Mouse (Mus musculus): ENCODE data around the gene Melk. TPM values are rescaled to one million over a fixed set of nuclear protein-coding genes. Genes with fewer than 3 reads are reported as not detected.

Melk gene
- polyA plus RNA-seq, 1 experiment from 2014 or later = 28.0 TPM

- no peak for ATAC-seq
Measured at GRCm38 (mm10) chr4:44361670-44362069, 61.0 kb downstream of the Melk start.

GRCm38 (mm10) chr4:44363434-44364013 lies 62.8 kb downstream of the Melk start:
- peaks cover 44% of the 10 kb centered on the region for H3K36me3 ChIP-seq
- 83% methylated on average over 12 of the region's 12 CpGs for WGBS (ENCODE audit: insufficient replicate concordance)
- no peak overlapping the region for H3K9ac ChIP-seq
- H3K9me3 ChIP-seq (replicated peaks) = no peaks in the 10 kb centered on the region
- H3K4me3 ChIP-seq = no peak overlapping the region
- no peaks in the 10 kb centered on the region for H3K27me3 ChIP-seq (replicated peaks)
- ATAC-seq = no peak
- no peak overlapping the region for H3K4me2 ChIP-seq
- H3K4me1 ChIP-seq = no peaks in the 10 kb centered on the region
- no peak overlapping the region for H3K27ac ChIP-seq

More at GRCm38 (mm10) chr4:44361670-44362069, 61.0 kb downstream of the Melk start:
- H3K9ac ChIP-seq = no peak overlapping the region
- no peaks in the 10 kb centered on the region for H3K9me3 ChIP-seq (replicated peaks)
- no peaks in the 10 kb centered on the region for H3K4me1 ChIP-seq
- no peak overlapping the region for H3K4me2 ChIP-seq
- no peaks in the 10 kb centered on the region for H3K27me3 ChIP-seq (replicated peaks)
- 91% methylated on average over 7 of the region's 7 CpGs for whole genome bisulfite sequencing (ENCODE audit: insufficient replicate concordance)
- H3K36me3 ChIP-seq = peaks cover 47% of the 10 kb centered on the region
- H3K27ac ChIP-seq = no peak overlapping the region
- H3K4me3 ChIP-seq = no peak overlapping the region

- Histone ChIP-seq H3K4me3 (no peak overlapping the region), H3K36me3 (no peaks in the 10 kb centered on the region), H3K4me2 (no peak overlapping the region), H3K27ac (no peak overlapping the region), H3K9ac (no peak overlapping the region), H3K9me3 (replicated peaks) (no peaks in the 10 kb centered on the region), H3K4me1 (no peaks in the 10 kb centered on the region), H3K27me3 (replicated peaks) (no peaks in the 10 kb centered on the region)
- no peak for ATAC-seq
- WGBS (ENCODE audit: insufficient replicate concordance) = 68% methylated on average over 34 of the region's 37 CpGs
Measured at GRCm38 (mm10) chr4:44392231-44393216, 91.8 kb downstream of the Melk start.

DNA sequence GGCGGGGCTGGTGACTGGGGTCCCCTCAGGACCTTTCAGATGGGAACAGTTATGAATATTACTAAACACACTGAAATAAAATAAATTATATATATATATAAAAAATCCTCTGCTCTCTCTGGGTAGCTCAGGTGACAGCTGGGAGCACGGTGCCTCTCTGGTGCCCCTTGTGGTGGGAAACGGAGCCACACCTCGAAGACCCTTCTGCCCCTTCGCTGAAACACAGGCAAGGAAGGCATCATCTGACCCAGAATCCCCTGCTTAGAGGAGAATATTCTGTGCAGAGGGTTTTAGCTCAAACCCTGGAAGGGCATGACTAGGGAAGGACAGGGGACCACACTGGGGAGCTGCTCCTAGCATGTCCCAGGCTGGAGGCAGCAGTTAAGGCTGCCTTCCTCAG lies 101.9 kb downstream of the Melk start:
- Histone ChIP-seq H3K9me3 (replicated peaks) (no peaks in the 10 kb centered on the region), H3K36me3 (no peaks in the 10 kb centered on the region), H3K4me1 (no peaks in the 10 kb centered on the region), H3K27ac (no peak overlapping the region), H3K4me3 (no peak overlapping the region), H3K27me3 (replicated peaks) (no peaks in the 10 kb centered on the region), H3K4me2 (no peak overlapping the region), H3K9ac (no peak overlapping the region)
- no peak for ATAC-seq
- WGBS (ENCODE audit: insufficient replicate concordance) = 7% methylated on average over 5 of the region's 5 CpGs

DNA sequence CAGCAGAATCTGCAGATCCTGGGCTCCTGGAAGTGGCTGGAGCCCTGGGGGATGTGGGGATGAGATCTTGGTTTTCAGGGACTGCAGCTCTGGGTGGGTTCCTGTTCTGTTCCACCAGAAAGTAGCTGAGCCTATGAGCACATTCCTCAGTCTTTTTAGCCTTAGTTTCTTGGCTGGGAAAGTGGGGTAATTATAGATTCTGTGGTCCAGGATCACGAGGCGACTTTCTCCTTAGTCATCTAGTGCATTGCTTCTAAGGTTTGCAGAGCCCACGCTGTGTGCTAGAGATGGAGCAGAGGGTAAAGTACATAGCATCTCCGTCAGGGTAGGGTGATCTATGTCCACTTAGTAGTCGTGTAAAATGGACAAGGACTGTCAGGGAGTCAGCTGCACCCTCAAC lies 103.8 kb downstream of the Melk start:
- no peak for ATAC-seq
- H3K27me3 ChIP-seq (replicated peaks) = no peaks in the 10 kb centered on the region
- no peak overlapping the region for H3K4me2 ChIP-seq
- 53% methylated on average over 5 of the region's 5 CpGs for WGBS (ENCODE audit: insufficient replicate concordance)
- H3K9ac ChIP-seq = no peak overlapping the region
- H3K4me1 ChIP-seq = no peaks in the 10 kb centered on the region
- H3K36me3 ChIP-seq = no peaks in the 10 kb centered on the region
- H3K9me3 ChIP-seq (replicated peaks) = no peaks in the 10 kb centered on the region
- no peak overlapping the region for H3K27ac ChIP-seq
- H3K4me3 ChIP-seq = no peak overlapping the region

Other genes with a start within 250 kb of the Melk start
- 31.6 and 34.6 TPM in 2 replicates for gene Gne, start 216.7 kb upstream of the Melk start, polyA plus RNA-seq (2016; fragmentation: Nextera tagmentation; extraction: Ambion mirVana)
- 15.3 and 16.7 TPM in 2 replicates for gene Rnf38, start 67.1 kb upstream of the Melk start, polyA plus RNA-seq (2016; fragmentation: Nextera tagmentation; extraction: Ambion mirVana)